Mouse (Mus musculus): ENCODE data around the gene Rcc1l.

Rcc1l gene

DNA sequence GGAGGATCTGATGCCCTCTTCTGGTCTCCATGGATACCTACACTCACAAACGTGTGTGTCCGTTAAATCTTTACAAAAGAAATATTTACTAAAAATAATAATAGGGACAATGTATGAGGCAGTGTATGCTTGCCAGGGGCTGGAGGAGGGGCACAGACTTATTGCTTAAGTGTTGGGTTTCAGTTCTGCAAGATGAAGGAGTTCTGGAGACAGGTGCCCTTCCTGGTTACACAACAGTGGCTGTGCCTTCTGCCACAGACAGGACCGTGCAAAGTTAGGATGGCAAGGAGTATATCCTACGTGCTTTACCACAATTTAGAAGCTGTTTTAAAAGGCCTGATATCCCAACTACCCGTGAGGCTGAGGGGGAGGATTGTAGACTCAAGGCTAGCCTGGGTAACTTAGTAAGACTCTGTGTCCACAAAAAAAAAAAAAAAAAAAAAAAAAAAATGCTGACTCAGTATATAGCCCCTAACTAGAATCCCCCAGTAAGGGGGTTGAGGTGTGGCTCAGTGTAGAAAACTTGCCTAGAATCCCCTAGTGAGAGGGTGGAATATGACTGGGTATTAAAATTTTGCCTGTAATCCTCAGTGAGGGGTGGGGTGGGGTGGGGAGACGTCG is 60.8 kb downstream of the Rcc1l start:
- no peak for DNase-seq (ENCODE audit: low read depth)

DNA sequence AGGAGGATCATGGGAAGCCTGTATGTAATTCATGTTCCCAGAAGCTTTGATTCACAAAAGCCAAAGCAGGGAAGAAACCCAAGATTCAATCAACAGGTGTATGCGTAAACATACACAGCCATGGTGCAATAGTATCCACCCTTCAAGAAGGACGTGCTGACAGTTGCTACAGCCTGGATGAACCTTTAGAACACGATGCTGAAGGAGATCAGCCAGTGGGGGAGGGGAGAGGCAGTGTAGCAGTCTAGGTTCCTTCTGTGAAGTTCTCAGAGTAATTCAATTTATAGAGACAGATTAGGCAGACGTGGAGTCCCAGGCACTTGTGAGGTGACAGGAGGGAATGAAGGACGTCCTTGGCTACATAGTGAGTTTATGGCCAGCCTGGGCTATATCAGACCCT is 61.6 kb downstream of the Rcc1l start:
- no peak for DNase-seq (ENCODE audit: low read depth)

DNA sequence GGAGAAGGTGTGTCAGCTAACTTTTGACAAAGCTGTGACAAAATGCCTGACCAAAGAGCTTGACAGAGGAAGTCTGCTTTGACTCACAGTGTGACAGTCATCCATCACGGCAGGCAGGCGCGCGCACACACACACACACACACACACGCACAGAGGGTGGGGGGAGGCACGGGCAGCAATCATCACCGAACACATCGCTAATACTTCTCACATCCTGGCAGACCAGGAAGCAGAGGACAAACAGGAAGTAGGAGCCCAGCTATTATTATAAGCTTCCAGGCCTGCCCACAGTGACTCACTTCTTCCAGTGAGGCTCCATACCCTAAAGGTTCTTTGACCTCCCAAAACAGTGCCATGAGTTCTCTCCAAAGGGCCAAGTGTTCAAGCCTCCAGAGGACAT is 70.7 kb downstream of the Rcc1l start:
- DNase-seq (ENCODE audit: low read depth) = no peak

DNA sequence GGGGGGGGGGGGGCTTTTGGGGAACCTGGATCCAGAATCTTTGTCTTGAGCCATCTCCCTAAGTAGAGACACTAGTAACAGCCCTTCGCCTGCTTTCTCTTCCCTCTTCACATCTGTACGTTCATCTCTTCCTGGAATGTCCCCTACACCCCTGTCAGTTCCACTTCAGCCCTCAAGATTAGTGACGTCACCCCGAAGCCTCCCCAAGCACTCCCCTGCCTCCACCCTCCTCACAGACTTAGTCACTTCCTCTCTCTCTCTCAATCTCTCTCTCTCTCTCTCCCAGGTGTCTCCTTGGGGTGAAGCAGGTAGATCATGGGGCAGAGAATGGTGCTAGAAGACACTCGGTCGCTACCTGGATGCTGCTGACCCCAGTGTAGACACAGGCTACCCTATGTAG is 73.9 kb downstream of the Rcc1l start:
- peak; percentile 24 for DNase-seq (ENCODE audit: low read depth)

DNA sequence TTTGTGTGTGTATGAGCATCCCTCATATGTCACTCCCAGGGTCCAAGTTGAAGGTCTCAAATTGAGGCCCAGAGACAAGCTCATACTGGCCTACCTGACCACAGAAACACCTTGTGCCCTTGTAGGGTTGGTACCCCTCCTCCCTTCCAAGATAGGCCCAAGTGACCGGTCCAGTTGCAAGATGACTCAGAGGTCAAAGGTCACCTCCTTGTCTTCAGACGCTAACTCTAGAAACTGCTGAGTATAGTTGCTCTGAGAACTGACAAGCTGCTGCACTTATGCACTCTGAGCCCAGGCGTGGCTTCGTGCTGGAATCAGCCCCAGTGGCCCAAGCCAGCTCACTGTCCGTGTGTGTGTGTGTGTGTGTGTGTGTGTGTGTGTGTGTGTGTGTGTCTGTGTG is 74.7 kb downstream of the Rcc1l start:
- DNase-seq (ENCODE audit: low read depth) = peak; percentile 73

DNA sequence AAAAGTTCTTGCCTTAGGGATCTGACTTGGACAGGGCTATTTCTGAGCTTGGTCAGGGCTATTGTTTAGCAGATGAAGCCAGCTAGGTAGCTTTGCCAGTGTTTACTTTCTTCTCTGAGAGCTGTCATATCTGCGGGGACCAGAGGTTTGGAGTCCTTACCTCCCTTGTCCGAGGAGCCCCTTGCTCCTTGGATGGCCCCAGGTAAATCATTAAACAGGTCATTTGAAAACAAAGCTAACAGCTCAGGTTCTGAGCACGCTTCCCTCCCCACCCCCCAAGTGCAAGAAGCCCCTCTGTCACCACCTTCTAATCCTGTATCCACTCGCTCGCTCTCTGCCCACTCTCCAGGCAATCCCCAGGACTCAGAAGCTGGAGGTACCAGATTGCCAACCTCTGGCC is 75.3 kb downstream of the Rcc1l start:
- DNase-seq (ENCODE audit: low read depth) = no peak

DNA sequence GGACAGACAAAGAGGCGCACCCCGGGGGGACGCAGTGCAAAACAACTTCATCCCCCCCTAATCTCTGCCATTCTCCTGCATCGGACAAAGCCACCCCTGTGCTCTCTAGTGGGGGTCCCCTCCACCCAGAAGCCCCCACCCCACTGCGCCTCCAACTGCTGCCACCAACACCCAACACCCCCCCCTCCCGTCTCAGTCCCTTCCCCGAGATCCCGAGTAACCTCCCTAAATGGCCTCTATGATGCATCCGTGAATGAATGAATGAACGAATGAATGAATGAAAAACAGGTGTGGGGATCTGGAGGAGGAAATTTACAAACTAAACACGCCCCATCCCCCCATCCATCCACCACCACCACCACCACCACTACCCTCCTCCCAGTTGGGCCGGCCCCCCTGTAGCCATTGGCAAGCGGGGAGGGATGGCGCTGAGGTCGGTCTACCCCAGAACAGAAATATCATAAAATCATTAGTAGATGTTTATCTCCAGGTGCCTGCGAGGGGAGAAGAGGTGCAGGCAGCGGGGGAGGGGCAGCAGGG is 76.3 kb downstream of the Rcc1l start:
- DNase-seq (ENCODE audit: low read depth) = peak; percentile 30

DNA sequence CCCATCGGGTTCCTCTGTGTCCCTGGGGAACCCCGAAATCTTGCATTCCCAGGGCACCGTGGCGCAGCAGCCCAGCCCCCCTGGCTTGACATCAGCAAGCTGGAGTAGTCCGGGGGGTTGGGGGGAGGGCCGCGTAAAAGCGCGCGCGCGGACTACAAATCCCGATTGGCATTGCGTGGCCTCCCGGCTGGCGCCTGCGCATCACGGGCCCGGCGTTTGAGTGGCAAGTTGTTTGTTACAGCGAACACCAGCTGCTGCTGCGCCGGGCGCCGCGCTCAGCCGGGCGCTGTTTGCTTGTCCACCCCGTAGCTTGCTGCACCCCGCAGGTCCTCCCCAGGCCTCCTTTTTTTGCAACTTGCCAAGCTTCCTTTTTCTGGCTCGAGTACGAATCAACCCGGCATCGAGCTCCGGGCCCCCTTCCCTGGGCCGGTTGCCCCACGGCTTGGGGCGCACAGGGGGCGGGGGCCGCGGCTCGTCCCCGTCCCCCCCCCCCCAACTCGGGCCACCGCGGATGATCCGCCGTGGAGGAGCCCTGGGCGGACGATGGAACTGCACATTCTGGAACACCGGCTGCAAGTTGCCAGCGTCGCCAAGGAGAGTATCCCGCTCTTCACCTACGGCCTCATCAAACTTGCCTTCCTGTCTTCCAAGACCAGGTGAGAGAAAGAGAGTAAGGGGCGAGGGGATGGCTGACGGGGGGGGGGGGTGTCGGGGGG is 76.9 kb downstream of the Rcc1l start, which contains the start of gene Castor2:
Gene Castor2 (plus strand): TSS at position 216 of the 716 bp plus-strand sequence.
- peak; percentile 97 for DNase-seq (ENCODE audit: low read depth)

DNA sequence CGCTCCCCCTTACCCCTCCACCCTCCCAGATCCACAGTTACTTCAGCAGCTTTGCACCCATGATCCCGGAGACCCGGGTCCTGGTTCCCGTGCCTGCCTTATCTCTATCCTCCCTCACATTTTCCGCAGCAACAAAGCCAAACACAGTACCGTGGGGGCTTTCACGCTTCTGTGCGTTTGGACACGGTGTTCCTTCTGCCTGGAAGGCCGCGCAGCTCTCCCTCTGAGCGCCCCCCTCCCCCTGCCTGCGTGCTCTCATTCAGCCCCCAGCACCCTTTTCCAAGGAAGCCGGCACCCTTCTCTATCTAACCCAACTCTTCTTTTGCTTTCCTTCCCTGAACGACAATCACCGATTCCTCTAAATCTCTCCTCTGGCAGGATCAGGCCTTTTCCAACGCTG is 77.6 kb downstream of the Rcc1l start:
- no peak for DNase-seq (ENCODE audit: low read depth)

DNA sequence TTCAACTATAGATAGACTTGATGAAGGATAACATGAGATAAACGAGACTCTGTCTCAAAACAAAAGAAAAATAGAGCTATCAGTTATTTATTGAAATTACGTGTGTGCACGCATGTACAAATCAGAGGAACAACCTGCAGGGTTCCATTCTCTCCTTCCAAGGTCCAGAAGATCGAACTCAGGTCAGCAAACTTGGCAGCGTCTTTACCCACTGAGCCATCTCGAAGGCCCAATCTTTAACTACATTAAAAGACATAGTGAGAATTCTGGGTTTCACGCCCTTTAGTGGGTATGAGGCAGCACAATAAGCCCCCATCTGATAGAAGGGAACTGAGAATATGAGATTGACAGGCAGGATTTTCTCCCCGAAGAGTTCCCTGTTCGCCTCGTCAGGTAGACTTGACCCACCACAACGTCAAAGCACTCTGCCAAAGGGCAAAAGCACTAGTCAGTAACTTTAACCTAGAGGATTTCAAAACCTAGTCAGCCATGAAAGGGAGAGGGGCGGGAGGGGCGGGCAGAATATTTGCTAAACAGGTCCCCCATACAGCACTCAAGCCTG is 78.2 kb downstream of the Rcc1l start:
- DNase-seq (ENCODE audit: low read depth) = no peak

Measured in NIH3T3 (cell line).